Mouse (Mus musculus) liver, embryonic 12.5 days (tissue): Measurements from ENCODE around the gene Fam133b. TPM values are rescaled to one million over a fixed set of nuclear protein-coding genes. Genes with fewer than 3 reads are reported as not detected.
"Not testable (repeated sequence)": the region's sequence is repeated elsewhere in the genome, so short reads cannot be mapped to it uniquely, and the experiment has no call there.

Experiments
- ATAC-seq: fragments of 200-750 bp; cut with Nextera tagmentation; 2 replicates; pipeline ENCODE4 v1.8.0; 2017; ENCODE audit warnings: moderate number of reproducible peaks, mild to moderate bottlenecking, moderate library complexity
- H3K27ac ChIP-seq: fragments of 300-500 bp; sonication (generic); 2 replicates; pipeline ENCODE4 v1.5.1; 2016; ENCODE audit warnings: mild to moderate bottlenecking
- H3K27me3 ChIP-seq: fragments of 300-500 bp; sonication (generic); replicated peaks from 2 replicates; pipeline ENCODE4 v1.6.1; 2016; ENCODE audit warnings: mild to moderate bottlenecking, moderate library complexity
- H3K36me3 ChIP-seq: fragments of 300-500 bp; sonication (generic); 2 replicates; pipeline ENCODE4 v1.6.1; 2016; ENCODE audit warnings: mild to moderate bottlenecking, moderate library complexity
- H3K4me1 ChIP-seq: fragments of 300-500 bp; sonication (generic); 2 replicates; pipeline ENCODE4 v1.6.1; 2016
- H3K4me2 ChIP-seq: fragments of 300-500 bp; sonication (generic); 2 replicates; pipeline ENCODE4 v1.6.1; 2016; ENCODE audit warnings: mild to moderate bottlenecking, moderate library complexity
- H3K4me3 ChIP-seq: fragments of 300-500 bp; sonication (generic); 2 replicates; pipeline ENCODE4 v1.5.1; 2016; ENCODE audit warnings: mild to moderate bottlenecking, moderate library complexity
- H3K9ac ChIP-seq: fragments of 300-500 bp; sonication (generic); 2 replicates; pipeline ENCODE4 v1.6.1; 2016; ENCODE audit warnings: mild to moderate bottlenecking, moderate library complexity
- H3K9me3 ChIP-seq: fragments of 300-500 bp; sonication (generic); replicated peaks from 2 replicates; pipeline ENCODE4 v1.6.1; 2016; ENCODE audit warnings: mild to moderate bottlenecking, moderate library complexity
- WGBS: fragments of 180-500 bp; shearing (Covaris S2); methylation state at CpG from one replicate; pipeline ENCODE4 v1.1.7; 2016; ENCODE audit not compliant: insufficient replicate concordance; 5-methylcytosine and 5-hydroxymethylcytosine counted together
- polyA plus RNA-seq: library from polyadenylated mRNA; unstranded; fragments of >200 nt; fragmentation: Nextera tagmentation; extraction: Ambion mirVana; gene quantifications from 2 replicates; pipeline ENCODE4 v1.2.1, GENCODE M21; 2016

The Fam133b gene
- polyA plus RNA-seq, 1 experiment from 2014 or later, result 16.1 TPM

DNA sequence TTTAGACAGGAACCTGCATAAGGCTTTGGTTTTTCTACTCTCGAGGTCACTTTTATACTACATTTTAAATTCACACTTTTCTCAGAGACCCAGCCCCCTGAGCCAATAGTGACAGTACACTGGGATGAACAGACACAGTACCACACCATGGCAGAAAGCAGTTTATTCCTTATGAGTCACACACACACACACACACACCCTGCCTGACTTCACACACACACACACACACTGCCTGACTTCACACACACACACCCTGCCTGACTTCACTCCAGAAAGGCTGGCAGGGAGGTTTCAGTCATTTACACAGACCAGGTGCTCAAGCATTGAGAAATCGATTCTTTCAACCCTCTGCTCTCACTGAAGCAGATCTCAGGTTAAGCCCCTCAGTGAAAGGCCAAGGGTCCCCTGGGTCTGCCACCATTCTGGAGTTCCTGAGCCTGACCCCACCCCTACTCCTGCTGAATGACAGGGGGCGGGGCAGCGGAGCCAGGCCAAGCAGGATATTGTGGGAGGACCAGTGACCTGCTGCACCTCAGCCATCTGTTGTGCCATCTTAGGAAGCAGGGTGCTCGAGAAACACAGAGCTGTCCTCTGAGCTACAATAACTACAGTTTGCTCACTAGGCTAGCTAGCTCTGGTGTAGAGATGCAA is 16.5 kb upstream of the Fam133b start:
- Histone ChIP-seq H3K27me3 (no peaks in the 10 kb centered on the region), H3K4me1 (0 out of 2 replicates have a peak, but pooled peaks cover 3% of the 10 kb centered on the region), H3K4me3 (no peak overlapping the region), H3K9ac (no peak overlapping the region), H3K4me2 (no peak overlapping the region), H3K27ac (no peak overlapping the region), H3K9me3 (no peaks in the 10 kb centered on the region), H3K36me3 (peaks cover 18% of the 10 kb centered on the region)
- peak; percentile 55 for ATAC-seq
- WGBS, result 54% methylated on average over 5 of the region's 5 CpGs

DNA sequence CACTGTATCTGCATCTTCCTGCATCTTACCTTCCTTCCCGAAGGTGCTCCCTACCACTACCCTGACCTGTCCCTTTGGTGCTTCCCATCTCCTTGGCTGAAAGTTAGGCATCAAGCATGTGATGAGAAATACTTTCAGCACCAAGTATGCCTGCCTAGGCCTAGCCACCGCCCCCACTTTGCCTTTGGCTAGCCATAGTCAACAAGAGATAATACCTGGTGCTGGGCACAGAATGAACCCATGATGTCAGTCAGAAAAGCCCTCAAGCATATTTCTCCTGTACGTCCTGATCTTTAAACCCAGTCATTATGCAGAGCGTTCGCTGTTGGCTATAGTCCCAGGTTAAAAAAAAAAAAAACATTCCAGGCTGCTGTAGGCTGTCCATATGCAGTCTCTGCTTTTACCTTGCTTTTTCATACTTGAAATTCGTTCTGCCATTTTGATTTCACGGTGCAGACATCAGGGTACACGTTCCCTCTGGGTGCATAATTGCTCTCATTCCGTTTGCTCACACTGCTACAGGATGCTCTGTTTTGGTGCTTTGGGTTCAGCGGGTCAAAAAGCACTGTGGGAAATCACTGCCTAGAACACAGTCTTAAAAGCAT is 13.9 kb upstream of the Fam133b start:
- Histone ChIP-seq H3K36me3 (no peaks in the 10 kb centered on the region), H3K4me2 (no peak overlapping the region), H3K27me3 (no peaks in the 10 kb centered on the region), H3K9ac (no peak overlapping the region), H3K9me3 (no peaks in the 10 kb centered on the region), H3K27ac (no peak overlapping the region), H3K4me1 (0 out of 2 replicates have a peak, but pooled peaks cover 3% of the 10 kb centered on the region), H3K4me3 (no peak overlapping the region)
- ATAC-seq, result no peak
- 68% methylated on average over 10 of the region's 10 CpGs for WGBS

- H3K4me2 ChIP-seq, H3K9ac ChIP-seq, H3K9me3 ChIP-seq, H3K27ac ChIP-seq, ATAC-seq, H3K36me3 ChIP-seq, H3K4me1 ChIP-seq, H3K27me3 ChIP-seq, H3K4me3 ChIP-seq: not testable (repeated sequence)
Measured at GRCm38 (mm10) chr5:3532048-3532447, 11.6 kb upstream of the Fam133b start.

GRCm38 (mm10) chr5:3536592-3537212 is 6.9 kb upstream of the Fam133b start:
- no peaks in the 10 kb centered on the region for H3K9me3 ChIP-seq
- H3K4me3 ChIP-seq, result no peak overlapping the region
- WGBS, result 47% methylated on average over 3 of the region's 3 CpGs
- H3K4me1 ChIP-seq, result no peaks in the 10 kb centered on the region
- no peak for ATAC-seq
- no peak overlapping the region for H3K4me2 ChIP-seq
- no peak overlapping the region for H3K27ac ChIP-seq
- no peaks in the 10 kb centered on the region for H3K36me3 ChIP-seq
- H3K9ac ChIP-seq, result no peak overlapping the region
- H3K27me3 ChIP-seq, result no peaks in the 10 kb centered on the region

DNA sequence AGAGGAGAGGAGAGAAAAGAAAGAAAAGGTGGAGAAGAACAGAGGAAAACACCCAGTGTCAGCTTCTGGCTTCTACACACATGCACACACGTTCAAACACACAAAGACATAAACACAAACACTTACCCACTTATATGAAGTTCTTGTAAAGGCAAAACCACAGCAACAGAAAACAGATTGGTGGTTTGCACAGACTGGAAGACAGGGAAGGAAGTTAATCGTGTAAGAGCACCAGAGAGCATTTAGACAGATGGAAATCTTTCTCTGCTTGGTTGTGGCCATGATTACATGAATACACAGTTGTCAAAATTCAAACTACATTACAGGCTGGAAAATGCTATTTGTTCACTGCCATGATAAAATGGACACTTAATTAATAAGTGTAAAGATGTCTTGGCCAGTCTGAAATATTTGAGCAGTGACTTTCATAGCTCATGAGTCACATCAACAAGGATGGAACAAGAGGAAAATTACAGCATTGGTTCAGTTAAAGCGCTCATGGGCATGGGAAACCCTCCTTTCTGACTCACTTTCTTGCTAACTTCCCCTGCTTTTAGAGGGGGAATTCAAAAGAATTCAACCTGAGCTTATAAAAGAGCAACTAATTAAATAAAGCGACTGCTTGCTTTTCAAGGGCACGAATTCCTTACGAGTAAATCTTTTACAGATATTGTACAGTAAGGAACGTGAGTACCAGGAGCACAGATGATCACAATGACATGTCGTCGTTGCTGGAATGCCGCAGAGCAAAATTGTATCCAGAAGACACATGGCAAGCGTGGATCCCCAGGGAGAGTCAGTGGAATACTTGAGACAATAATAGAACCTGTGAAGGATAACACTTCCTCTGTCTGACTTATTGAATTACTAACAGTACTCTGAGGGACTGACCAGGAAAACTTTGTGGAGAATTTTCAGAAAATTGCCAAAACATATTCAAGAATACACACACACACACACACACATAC is 4.8 kb upstream of the Fam133b start:
- Histone ChIP-seq H3K9me3 (no peaks in the 10 kb centered on the region), H3K36me3 (no peaks in the 10 kb centered on the region), H3K4me3 (no peak overlapping the region), H3K9ac (no peak overlapping the region), H3K4me2 (no peak overlapping the region), H3K27me3 (no peaks in the 10 kb centered on the region), H3K4me1 (peaks cover 4% of the 10 kb centered on the region), H3K27ac (no peak overlapping the region)
- ATAC-seq, result no peak
- 56% methylated on average over 11 of the region's 11 CpGs for WGBS

GRCm38 (mm10) chr5:3541871-3542270 is 1.8 kb upstream of the Fam133b start:
- Histone ChIP-seq H3K27ac (no peak overlapping the region), H3K9ac (no peak overlapping the region), H3K4me1 (peaks cover 25% of the 10 kb centered on the region), H3K4me2 (no peak overlapping the region), H3K36me3 (peaks cover 12% of the 10 kb centered on the region), H3K4me3 (no peak overlapping the region), H3K9me3 (no peaks in the 10 kb centered on the region), H3K27me3 (no peaks in the 10 kb centered on the region)
- no peak for ATAC-seq
- WGBS, result 69% methylated on average over 6 of the region's 6 CpGs

GRCm38 (mm10) chr5:3544480-3544769 is 792 bp downstream of the Fam133b start:
- no peak for ATAC-seq
- no peaks in the 10 kb centered on the region for H3K27me3 ChIP-seq
- peak overlapping the region; percentile 93 for H3K4me3 ChIP-seq
- H3K4me2 ChIP-seq, result peak overlapping the region; percentile 75
- H3K9ac ChIP-seq, result peak overlapping the region; percentile 95
- peak overlapping the region; percentile 82 for H3K27ac ChIP-seq
- 10% methylated on average over 7 of the region's 7 CpGs for whole genome bisulfite sequencing
- peaks cover 21% of the 10 kb centered on the region for H3K36me3 ChIP-seq
- peaks cover 25% of the 10 kb centered on the region for H3K4me1 ChIP-seq
- no peaks in the 10 kb centered on the region for H3K9me3 ChIP-seq

- no peak overlapping the region for H3K4me3 ChIP-seq
- 76% methylated on average over 1 of the region's 1 CpGs for WGBS
- peaks cover 25% of the 10 kb centered on the region for H3K4me1 ChIP-seq
- H3K4me2 ChIP-seq, result no peak overlapping the region
- H3K9ac ChIP-seq, result no peak overlapping the region
- ATAC-seq, result no peak
- peaks cover 21% of the 10 kb centered on the region for H3K36me3 ChIP-seq
- no peak overlapping the region for H3K27ac ChIP-seq
- H3K9me3 ChIP-seq, result no peaks in the 10 kb centered on the region
- no peaks in the 10 kb centered on the region for H3K27me3 ChIP-seq
Measured at GRCm38 (mm10) chr5:3546226-3546625, 2.6 kb downstream of the Fam133b start.

GRCm38 (mm10) chr5:3551481-3551880 is 7.8 kb downstream of the Fam133b start:
- Histone ChIP-seq H3K4me1 (no peaks in the 10 kb centered on the region), H3K4me3 (no peak overlapping the region), H3K9me3 (no peaks in the 10 kb centered on the region), H3K36me3 (peaks cover 32% of the 10 kb centered on the region), H3K27ac (no peak overlapping the region), H3K4me2 (no peak overlapping the region), H3K9ac (no peak overlapping the region), H3K27me3 (no peaks in the 10 kb centered on the region)
- 76% methylated on average over 1 of the region's 1 CpGs for WGBS
- ATAC-seq, result no peak

DNA sequence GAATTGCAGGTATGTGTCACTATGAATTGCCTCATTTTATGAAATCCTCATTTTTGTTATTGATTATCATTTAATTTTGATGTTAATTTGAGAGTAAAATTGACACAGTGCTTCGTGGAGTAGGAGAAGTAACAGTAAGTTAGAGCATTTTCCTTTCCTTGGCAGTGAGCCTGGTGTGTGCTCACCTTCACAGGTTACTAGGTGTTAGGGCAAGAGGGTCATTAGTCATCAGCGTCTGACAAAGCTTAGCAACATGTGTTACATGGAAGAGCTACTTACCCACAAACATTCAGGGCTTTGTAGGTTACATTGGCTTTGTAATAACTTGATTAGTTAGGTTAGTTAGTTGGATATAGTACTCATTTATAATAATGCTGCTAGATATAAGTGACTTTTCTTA is 10.6 kb downstream of the Fam133b start:
- no peak for ATAC-seq
- Histone ChIP-seq H3K4me2 (no peak overlapping the region), H3K4me3 (no peak overlapping the region), H3K36me3 (peaks cover 42% of the 10 kb centered on the region), H3K27me3 (no peaks in the 10 kb centered on the region), H3K9ac (no peak overlapping the region), H3K4me1 (no peaks in the 10 kb centered on the region), H3K27ac (no peak overlapping the region), H3K9me3 (no peaks in the 10 kb centered on the region)
- WGBS, result 91% methylated on average over 2 of the region's 2 CpGs

GRCm38 (mm10) chr5:3571266-3571665 is 27.6 kb downstream of the Fam133b start, which contains the start of gene 1700109H08Rik:
1700109H08Rik (plus strand) TSS chr5:3571566.
- WGBS, result 84% methylated on average over 4 of the region's 4 CpGs
- Histone ChIP-seq H3K27me3 (no peaks in the 10 kb centered on the region), H3K36me3 (peaks cover 99% of the 10 kb centered on the region), H3K4me2 (no peak within 1 kb of the TSS), H3K4me1 (no peaks in the 10 kb centered on the region), H3K27ac (no peak within 1 kb of the TSS), H3K9me3 (no peaks in the 10 kb centered on the region), H3K9ac (no peak within 1 kb of the TSS), H3K4me3 (no peak within 1 kb of the TSS)
- no peak for ATAC-seq

DNA sequence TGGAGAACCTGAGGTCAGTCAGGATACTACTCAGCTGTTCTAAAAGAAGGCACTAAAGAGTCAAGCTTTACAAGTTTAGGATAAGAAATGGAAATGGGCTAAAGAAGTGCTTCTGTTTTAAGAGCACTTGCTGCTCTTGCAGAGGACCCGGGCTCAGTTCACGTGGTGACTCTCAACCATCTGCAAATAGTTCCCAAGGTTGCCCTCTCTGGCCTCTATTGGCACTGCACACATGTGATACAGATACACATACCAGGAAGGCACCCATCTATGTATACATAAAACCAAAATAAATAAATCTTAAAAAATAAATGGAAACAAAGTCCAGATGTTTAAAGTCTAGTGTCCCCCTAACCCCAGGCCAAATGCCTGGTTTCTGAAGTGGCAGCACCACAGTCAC is 31.2 kb downstream of the Fam133b start:
- H3K27ac ChIP-seq, result no peak overlapping the region
- WGBS, result 89% methylated on average over 2 of the region's 2 CpGs
- no peak overlapping the region for H3K9ac ChIP-seq
- no peaks in the 10 kb centered on the region for H3K9me3 ChIP-seq
- H3K4me3 ChIP-seq, result no peak overlapping the region
- H3K4me2 ChIP-seq, result no peak overlapping the region
- H3K27me3 ChIP-seq, result no peaks in the 10 kb centered on the region
- H3K36me3 ChIP-seq, result peaks cover 100% of the 10 kb centered on the region
- ATAC-seq, result no peak
- no peaks in the 10 kb centered on the region for H3K4me1 ChIP-seq
